Mouse (Mus musculus): ENCODE results near the gene Ptprg. TPM values are rescaled to one million over a fixed set of nuclear protein-coding genes. Genes with fewer than 3 reads are reported as not detected.

The Ptprg gene
- 45.5 and 73.9 TPM in 2 replicates for polyA plus RNA-seq (2011; ENCODE audit: insufficient read length, low read depth, missing spikeins)

DNA sequence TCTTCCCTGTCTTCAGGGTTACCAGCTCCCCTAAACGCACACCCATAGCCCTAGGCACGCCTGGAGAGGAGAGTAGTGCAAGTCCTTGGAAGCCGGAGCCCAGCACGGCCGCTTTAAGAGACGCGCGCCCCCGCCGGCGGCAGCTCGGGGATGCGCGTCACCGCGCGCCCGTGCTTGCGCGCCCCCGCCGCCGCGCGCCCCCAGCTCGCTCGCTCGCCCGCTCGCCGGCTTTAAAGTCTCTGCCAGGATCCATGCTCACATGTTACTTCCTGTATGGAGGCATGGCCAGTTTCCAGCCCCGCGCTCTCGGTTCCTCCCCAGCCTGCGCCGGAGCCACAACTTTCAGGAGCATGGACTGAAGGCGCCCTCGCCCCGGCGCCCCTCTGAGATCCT, at the start of gene Ptprg:
Gene Ptprg (plus strand): TSS at position 260 of the 393 bp plus-strand sequence.
- TF ChIP-seq POLR2A (IDR thresholded peaks at IDR 0.05; ENCODE audit: low read depth, low read length) (peak; percentile 69), CTCF (IDR thresholded peaks at IDR 0.05; ENCODE audit: borderline replicate concordance, insufficient read depth, low read length) (no peak)
- no peaks in the 10 kb centered on the region for H3K4me1 ChIP-seq (ENCODE audit: control insufficient read depth, insufficient read depth, low read length)
- peak within 1 kb of the TSS; percentile 95 for H3K27ac ChIP-seq (ENCODE audit: insufficient read depth, low read length)
- peak within 1 kb of the TSS; percentile 85 for H3K4me3 ChIP-seq (ENCODE audit: insufficient read depth, low read length)

DNA sequence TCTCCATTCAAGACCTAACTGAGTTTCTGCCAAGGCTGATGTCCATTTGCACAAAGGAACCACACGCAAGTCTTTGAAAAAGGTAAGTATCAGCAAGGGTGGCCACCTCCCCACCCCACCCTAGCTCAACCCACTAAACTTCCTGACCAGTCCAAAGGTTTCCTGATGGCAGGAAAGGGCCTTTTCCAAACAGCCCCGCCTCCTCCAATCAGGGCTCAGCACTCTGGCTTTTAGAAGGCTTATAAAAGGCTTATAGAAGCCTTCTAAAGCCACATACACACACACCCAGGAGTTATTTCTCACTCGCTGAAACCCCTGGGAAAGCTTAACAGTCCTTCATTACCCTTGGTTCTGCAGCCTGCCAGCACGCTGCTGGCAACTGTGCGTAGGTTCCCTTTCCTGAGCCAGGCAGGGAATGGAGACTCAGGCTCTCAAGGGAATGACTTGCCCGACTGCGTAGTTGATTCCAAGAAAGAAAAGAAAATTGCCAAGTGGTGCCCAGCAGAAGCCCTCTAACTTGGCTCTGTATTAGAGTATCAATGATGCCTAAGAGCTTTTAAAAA, 49.4 kb upstream of the Ptprg start:
- Histone ChIP-seq H3K4me3 (ENCODE audit: insufficient read depth, low read length) (no peak overlapping the region), H3K27ac (ENCODE audit: insufficient read depth, low read length) (no peak overlapping the region), H3K4me1 (ENCODE audit: control insufficient read depth, insufficient read depth, low read length) (no peaks in the 10 kb centered on the region)
- TF ChIP-seq CTCF (IDR thresholded peaks at IDR 0.05; ENCODE audit: borderline replicate concordance, insufficient read depth, low read length) (no peak), POLR2A (IDR thresholded peaks at IDR 0.05; ENCODE audit: low read depth, low read length) (no peak)

- no peak overlapping the region for H3K4me3 ChIP-seq (ENCODE audit: insufficient read depth, low read length)
- no peaks in the 10 kb centered on the region for H3K4me1 ChIP-seq (ENCODE audit: control insufficient read depth, insufficient read depth, low read length)
- H3K27ac ChIP-seq (ENCODE audit: insufficient read depth, low read length) = no peak overlapping the region
- TF ChIP-seq CTCF (IDR thresholded peaks at IDR 0.05; ENCODE audit: borderline replicate concordance, insufficient read depth, low read length) (no peak), POLR2A (IDR thresholded peaks at IDR 0.05; ENCODE audit: low read depth, low read length) (no peak)
Measured at GRCm38 (mm10) chr14:11510173-11510572, 43.2 kb upstream of the Ptprg start.

- H3K4me3 ChIP-seq (ENCODE audit: insufficient read depth, low read length) = no peak overlapping the region
- H3K27ac ChIP-seq (ENCODE audit: insufficient read depth, low read length) = no peak overlapping the region
- H3K4me1 ChIP-seq (ENCODE audit: control insufficient read depth, insufficient read depth, low read length) = peaks cover 6% of the 10 kb centered on the region; the same call in 1 of the 2 replicates
- TF ChIP-seq CTCF (IDR thresholded peaks at IDR 0.05; ENCODE audit: borderline replicate concordance, insufficient read depth, low read length) (no peak), POLR2A (IDR thresholded peaks at IDR 0.05; ENCODE audit: low read depth, low read length) (no peak)
Measured at GRCm38 (mm10) chr14:11519171-11519570, 34.2 kb upstream of the Ptprg start.

- H3K27ac ChIP-seq (ENCODE audit: insufficient read depth, low read length) = no peak overlapping the region
- no peak for TF ChIP-seq CTCF (IDR thresholded peaks at IDR 0.05; ENCODE audit: borderline replicate concordance, insufficient read depth, low read length)
- no peak for TF ChIP-seq POLR2A (IDR thresholded peaks at IDR 0.05; ENCODE audit: low read depth, low read length)
Measured at GRCm38 (mm10) chr14:11523052-11523451, 30.3 kb upstream of the Ptprg start.

DNA sequence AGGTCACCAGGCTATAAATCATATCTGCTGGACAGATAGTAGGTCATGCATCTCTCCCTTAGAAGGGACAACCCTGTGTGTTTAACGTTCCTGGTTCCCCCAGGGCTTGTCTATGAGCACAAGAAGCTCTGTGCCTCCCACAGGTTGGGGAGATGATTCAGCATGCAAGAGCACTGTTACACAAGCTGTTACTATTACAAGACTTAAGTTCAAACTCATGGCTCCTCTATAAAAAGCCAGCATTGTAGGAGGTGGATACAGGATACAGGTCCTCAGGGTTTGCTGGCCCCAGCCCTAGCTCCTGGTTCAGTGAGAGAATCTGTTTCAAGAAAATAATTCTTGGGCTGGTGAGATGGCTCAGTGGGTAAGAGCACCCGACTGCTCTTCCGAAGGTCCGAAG, 23.7 kb upstream of the Ptprg start:
- TF ChIP-seq POLR2A (IDR thresholded peaks at IDR 0.05; ENCODE audit: low read depth, low read length) (no peak), CTCF (IDR thresholded peaks at IDR 0.05; ENCODE audit: borderline replicate concordance, insufficient read depth, low read length) (no peak)
- H3K4me1 ChIP-seq (ENCODE audit: control insufficient read depth, insufficient read depth, low read length) = no peaks in the 10 kb centered on the region

More at GRCm38 (mm10) chr14:11523052-11523451, 30.3 kb upstream of the Ptprg start:
- H3K4me1 ChIP-seq (ENCODE audit: control insufficient read depth, insufficient read depth, low read length) = peaks cover 6% of the 10 kb centered on the region; the same call in 1 of the 2 replicates
- H3K4me3 ChIP-seq (ENCODE audit: insufficient read depth, low read length) = no peak overlapping the region

GRCm38 (mm10) chr14:11534456-11534855, 18.9 kb upstream of the Ptprg start:
- no peak for TF ChIP-seq POLR2A (IDR thresholded peaks at IDR 0.05; ENCODE audit: low read depth, low read length)
- no peak for TF ChIP-seq CTCF (IDR thresholded peaks at IDR 0.05; ENCODE audit: borderline replicate concordance, insufficient read depth, low read length)

More for the DNA sequence above, 23.7 kb upstream of the Ptprg start:
- H3K4me3 ChIP-seq (ENCODE audit: insufficient read depth, low read length) = no peak overlapping the region
- H3K27ac ChIP-seq (ENCODE audit: insufficient read depth, low read length) = no peak overlapping the region

GRCm38 (mm10) chr14:11536121-11536520, 17.2 kb upstream of the Ptprg start:
- H3K4me3 ChIP-seq (ENCODE audit: insufficient read depth, low read length) = no peak overlapping the region

More at GRCm38 (mm10) chr14:11534456-11534855, 18.9 kb upstream of the Ptprg start:
- no peaks in the 10 kb centered on the region for H3K4me1 ChIP-seq (ENCODE audit: control insufficient read depth, insufficient read depth, low read length)
- H3K27ac ChIP-seq (ENCODE audit: insufficient read depth, low read length) = no peak overlapping the region
- no peak overlapping the region for H3K4me3 ChIP-seq (ENCODE audit: insufficient read depth, low read length)

DNA sequence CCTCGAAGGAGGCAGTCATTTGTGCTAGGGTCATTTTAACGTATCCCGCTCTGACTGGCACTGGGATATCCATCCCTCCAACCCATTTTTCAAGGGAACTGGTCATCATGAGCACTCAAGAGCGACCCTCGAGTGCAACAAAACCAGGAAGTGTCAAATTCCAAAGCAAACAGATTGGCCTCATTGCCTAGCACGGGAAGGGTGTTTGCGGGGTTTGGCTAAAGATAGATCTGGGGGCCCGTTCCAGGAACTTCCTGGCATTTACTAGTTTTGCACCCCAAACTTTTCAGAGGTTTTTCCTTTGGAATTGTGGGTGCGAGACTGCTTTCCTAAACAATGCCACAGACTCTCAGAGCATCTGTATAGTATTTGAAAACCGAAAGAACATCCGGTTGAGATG, 1.4 kb upstream of the Ptprg start:
- peak overlapping the region; percentile 62; the same call in 1 of the 2 replicates for H3K4me3 ChIP-seq (ENCODE audit: insufficient read depth, low read length)
- H3K4me1 ChIP-seq (ENCODE audit: control insufficient read depth, insufficient read depth, low read length) = no peaks in the 10 kb centered on the region
- no peak overlapping the region for H3K27ac ChIP-seq (ENCODE audit: insufficient read depth, low read length)
- TF ChIP-seq CTCF (IDR thresholded peaks at IDR 0.05; ENCODE audit: borderline replicate concordance, insufficient read depth, low read length) (no peak), POLR2A (IDR thresholded peaks at IDR 0.05; ENCODE audit: low read depth, low read length) (no peak)

More at GRCm38 (mm10) chr14:11536121-11536520, 17.2 kb upstream of the Ptprg start:
- TF ChIP-seq CTCF (IDR thresholded peaks at IDR 0.05; ENCODE audit: borderline replicate concordance, insufficient read depth, low read length) (no peak), POLR2A (IDR thresholded peaks at IDR 0.05; ENCODE audit: low read depth, low read length) (no peak)
- H3K27ac ChIP-seq (ENCODE audit: insufficient read depth, low read length) = no peak overlapping the region
- H3K4me1 ChIP-seq (ENCODE audit: control insufficient read depth, insufficient read depth, low read length) = no peaks in the 10 kb centered on the region

- Histone ChIP-seq H3K27ac (ENCODE audit: insufficient read depth, low read length) (peak overlapping the region; percentile 63), H3K4me1 (ENCODE audit: control insufficient read depth, insufficient read depth, low read length) (no peaks in the 10 kb centered on the region), H3K4me3 (ENCODE audit: insufficient read depth, low read length) (peak overlapping the region; percentile 62)
- TF ChIP-seq CTCF (IDR thresholded peaks at IDR 0.05; ENCODE audit: borderline replicate concordance, insufficient read depth, low read length) (no peak), POLR2A (IDR thresholded peaks at IDR 0.05; ENCODE audit: low read depth, low read length) (no peak)
Measured at GRCm38 (mm10) chr14:11552521-11553272, 635 bp upstream of the Ptprg start.

All from embryonic fibroblast, embryonic 13.5 days (primary cell).